Mouse (Mus musculus): ENCODE data around the gene Acoxl. TPM values are rescaled to one million over a fixed set of nuclear protein-coding genes. Genes with fewer than 3 reads are reported as not detected.

Gene Acoxl
- polyA plus RNA-seq, 1 experiment: not detected

DNA sequence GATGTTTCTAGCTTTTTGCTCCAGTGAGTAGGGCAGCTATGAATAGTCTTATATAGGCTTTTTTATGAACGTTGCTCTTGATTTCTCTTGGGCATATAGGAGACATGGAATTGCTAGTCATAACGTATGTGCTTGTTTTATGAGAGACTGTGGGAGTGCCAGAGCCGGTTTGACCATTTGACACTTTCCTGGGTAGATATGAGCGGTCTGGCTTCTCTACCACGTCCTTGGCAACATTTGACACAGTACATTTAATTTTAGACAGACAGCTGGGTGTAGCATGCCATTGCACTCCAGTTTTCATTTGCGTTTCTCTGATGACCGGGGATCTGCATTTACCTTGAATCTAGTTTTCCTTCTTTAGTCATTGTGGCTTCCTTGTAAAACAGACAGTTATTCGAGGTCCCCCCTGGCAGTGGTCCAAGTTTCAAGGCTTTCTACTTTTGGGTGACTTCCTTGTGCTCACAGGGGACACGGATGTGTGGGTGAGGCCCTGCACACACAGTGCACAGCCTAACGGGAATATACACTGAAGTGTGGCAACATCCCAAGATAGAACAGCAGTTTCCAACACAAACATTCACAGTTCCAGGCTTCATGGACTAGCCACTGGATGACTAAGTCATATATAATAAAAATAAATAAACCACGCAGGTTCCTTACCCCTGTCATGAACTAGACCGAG lies 202.5 kb downstream of the Acoxl start:
- Histone ChIP-seq H3K4me3 (ENCODE audit: insufficient read depth, low read length) (no peak overlapping the region), H3K4me1 (ENCODE audit: control insufficient read depth, insufficient read depth, low read length) (no peaks in the 10 kb centered on the region), H3K27ac (ENCODE audit: insufficient read depth, low read length) (no peak overlapping the region)
- TF ChIP-seq POLR2A (IDR thresholded peaks at IDR 0.05; ENCODE audit: extremely low read depth, insufficient read depth, low read length): no peak
- TF ChIP-seq CTCF (IDR thresholded peaks at IDR 0.05; ENCODE audit: extremely low read depth, insufficient read depth, low read length): no peak

DNA sequence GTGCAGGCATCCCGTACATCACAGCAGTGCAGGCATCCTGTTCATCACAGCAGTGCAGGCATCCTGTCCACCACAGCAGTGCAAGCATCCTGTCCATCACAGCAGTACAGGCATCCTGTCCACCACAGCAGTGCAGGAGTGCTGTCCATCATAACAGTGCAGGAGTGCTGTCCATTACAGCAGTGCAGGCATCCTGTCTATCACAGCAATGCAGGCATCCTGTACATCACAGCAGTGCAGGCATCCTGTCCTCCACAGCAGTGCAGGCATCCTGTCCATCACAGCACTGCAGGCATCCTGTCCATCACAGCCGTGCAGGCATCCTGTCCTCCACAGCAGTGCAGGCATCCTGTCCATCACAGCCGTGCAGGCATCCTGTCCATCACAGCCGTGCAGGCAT lies 207.8 kb downstream of the Acoxl start:
- TF ChIP-seq CTCF (IDR thresholded peaks at IDR 0.05; ENCODE audit: extremely low read depth, insufficient read depth, low read length) (no peak), POLR2A (IDR thresholded peaks at IDR 0.05; ENCODE audit: extremely low read depth, insufficient read depth, low read length) (no peak)

DNA sequence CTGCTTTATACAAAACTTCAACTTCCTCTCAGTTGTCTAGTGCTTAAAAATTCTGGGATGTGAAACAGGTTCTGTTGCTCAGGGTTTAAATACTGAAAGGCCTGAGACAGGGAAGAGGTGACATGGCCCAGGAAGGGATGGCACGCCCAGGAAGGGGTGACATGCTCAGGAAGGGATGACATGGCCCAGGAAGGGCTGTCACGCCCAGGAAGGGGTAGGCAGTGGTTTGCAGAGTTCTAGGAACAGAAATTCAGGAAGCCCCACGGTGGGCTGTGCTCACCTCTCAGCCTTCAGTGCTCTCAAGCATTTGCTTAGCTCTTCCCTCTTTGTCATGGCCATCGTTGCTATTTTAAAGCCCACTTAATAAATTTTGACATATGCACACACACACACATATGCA lies 216.2 kb downstream of the Acoxl start:
- no peak overlapping the region for H3K27ac ChIP-seq (ENCODE audit: insufficient read depth, low read length)
- TF ChIP-seq POLR2A (IDR thresholded peaks at IDR 0.05; ENCODE audit: extremely low read depth, insufficient read depth, low read length) (no peak), CTCF (IDR thresholded peaks at IDR 0.05; ENCODE audit: extremely low read depth, insufficient read depth, low read length) (no peak)
- H3K4me3 ChIP-seq (ENCODE audit: insufficient read depth, low read length): no peak overlapping the region
- H3K4me1 ChIP-seq (ENCODE audit: control insufficient read depth, insufficient read depth, low read length): no peaks in the 10 kb centered on the region

More for the DNA sequence above, 207.8 kb downstream of the Acoxl start:
- Histone ChIP-seq H3K4me1 (ENCODE audit: control insufficient read depth, insufficient read depth, low read length) (no peaks in the 10 kb centered on the region), H3K27ac (ENCODE audit: insufficient read depth, low read length) (no peak overlapping the region), H3K4me3 (ENCODE audit: insufficient read depth, low read length) (no peak overlapping the region)

DNA sequence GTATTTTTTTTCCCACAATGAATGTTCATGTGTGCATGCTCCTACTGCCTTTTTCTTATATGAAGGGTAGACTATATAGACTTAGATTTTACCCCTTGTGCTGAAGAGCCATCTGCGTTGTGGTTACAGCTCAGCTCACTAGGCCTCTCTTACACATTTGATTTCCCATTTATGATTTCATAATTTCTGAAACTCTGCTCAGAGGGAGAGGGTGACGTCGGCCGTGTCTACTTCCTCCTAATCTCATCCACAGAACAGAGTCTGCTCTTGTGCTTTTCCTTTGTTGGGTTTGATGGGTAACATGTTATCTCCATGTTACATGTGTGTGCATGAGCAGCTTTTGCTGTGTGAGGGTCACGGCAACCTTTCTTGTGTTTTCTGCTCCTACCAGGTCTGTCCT lies 219.2 kb downstream of the Acoxl start:
- Histone ChIP-seq H3K4me3 (ENCODE audit: insufficient read depth, low read length) (no peak overlapping the region), H3K4me1 (ENCODE audit: control insufficient read depth, insufficient read depth, low read length) (no peaks in the 10 kb centered on the region), H3K27ac (ENCODE audit: insufficient read depth, low read length) (no peak overlapping the region)
- TF ChIP-seq CTCF (IDR thresholded peaks at IDR 0.05; ENCODE audit: extremely low read depth, insufficient read depth, low read length) (no peak), POLR2A (IDR thresholded peaks at IDR 0.05; ENCODE audit: extremely low read depth, insufficient read depth, low read length) (no peak)

DNA sequence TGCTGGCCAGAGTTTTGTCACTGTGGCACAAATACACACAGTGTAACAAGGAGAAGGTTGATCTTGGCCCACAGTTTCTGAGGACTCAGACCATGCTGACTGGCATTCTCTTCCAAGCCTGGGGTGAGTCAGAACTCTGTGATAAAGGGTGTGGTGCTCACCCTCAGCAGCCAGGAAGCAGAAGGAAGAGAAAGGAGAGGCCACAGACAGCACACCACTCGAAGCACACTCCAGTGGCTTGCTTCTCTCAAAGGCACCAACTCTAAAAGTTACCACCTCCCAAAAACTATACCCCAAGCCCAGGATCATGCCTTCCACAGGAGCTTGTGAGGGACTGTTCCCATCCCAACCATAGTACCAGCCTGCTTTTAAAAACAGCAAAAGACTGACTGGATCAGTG lies 220.0 kb downstream of the Acoxl start:
- Histone ChIP-seq H3K4me3 (ENCODE audit: insufficient read depth, low read length) (no peak overlapping the region), H3K27ac (ENCODE audit: insufficient read depth, low read length) (no peak overlapping the region), H3K4me1 (ENCODE audit: control insufficient read depth, insufficient read depth, low read length) (no peaks in the 10 kb centered on the region)
- no peak for TF ChIP-seq POLR2A (IDR thresholded peaks at IDR 0.05; ENCODE audit: extremely low read depth, insufficient read depth, low read length)
- no peak for TF ChIP-seq CTCF (IDR thresholded peaks at IDR 0.05; ENCODE audit: extremely low read depth, insufficient read depth, low read length)

DNA sequence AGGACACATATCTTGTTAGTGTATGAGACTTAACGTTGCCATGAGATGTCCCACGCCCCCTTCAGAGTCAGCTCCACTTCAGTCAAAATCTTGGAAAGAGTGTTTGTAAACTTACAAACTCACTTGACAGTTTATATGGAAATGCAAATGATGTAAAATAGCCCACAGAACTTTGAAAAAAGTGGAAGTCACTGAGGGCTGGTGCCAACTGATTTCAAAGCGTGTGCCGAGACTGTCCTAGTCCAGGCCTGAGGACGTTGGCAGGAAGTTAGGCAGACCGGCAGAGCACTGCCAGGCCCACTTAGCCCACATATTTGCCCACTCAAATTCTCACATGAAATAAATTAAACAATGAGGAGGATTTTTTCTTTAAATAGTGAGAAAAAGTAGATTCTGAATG lies 221.5 kb downstream of the Acoxl start:
- no peak overlapping the region for H3K27ac ChIP-seq (ENCODE audit: insufficient read depth, low read length)
- TF ChIP-seq CTCF (IDR thresholded peaks at IDR 0.05; ENCODE audit: extremely low read depth, insufficient read depth, low read length) (no peak), POLR2A (IDR thresholded peaks at IDR 0.05; ENCODE audit: extremely low read depth, insufficient read depth, low read length) (no peak)
- no peak overlapping the region for H3K4me3 ChIP-seq (ENCODE audit: insufficient read depth, low read length)
- H3K4me1 ChIP-seq (ENCODE audit: control insufficient read depth, insufficient read depth, low read length): no peaks in the 10 kb centered on the region

DNA sequence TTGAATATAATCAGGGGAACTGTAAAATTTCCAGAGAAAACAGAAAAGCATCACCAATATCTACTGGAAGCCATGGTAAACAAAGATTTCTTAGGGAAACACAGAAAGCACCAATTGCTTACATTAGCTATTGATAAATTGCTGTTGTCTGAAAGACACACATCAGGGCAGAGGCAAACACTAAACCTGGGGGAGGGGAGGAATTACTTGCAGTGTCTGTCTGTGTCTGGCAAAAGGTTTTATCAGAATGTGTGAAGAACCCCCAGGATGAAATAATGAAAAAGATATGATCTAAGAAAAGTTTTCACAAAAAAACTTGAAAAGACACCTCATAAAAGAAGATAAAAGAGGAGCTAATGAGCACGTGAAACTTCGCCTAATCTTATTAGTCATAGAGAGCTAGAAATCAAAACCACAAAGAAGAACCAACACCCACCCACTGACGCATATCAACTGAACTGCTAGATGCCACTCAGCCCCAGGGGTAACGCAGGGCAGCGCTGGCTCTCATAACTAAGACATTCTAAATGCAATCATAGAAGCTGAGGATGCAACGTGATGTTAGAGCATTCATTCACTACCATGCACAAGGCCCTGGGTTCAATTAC lies 222.1 kb downstream of the Acoxl start:
- H3K27ac ChIP-seq (ENCODE audit: insufficient read depth, low read length): no peak overlapping the region
- no peak overlapping the region for H3K4me3 ChIP-seq (ENCODE audit: insufficient read depth, low read length)
- no peak for TF ChIP-seq CTCF (IDR thresholded peaks at IDR 0.05; ENCODE audit: extremely low read depth, insufficient read depth, low read length)
- no peak for TF ChIP-seq POLR2A (IDR thresholded peaks at IDR 0.05; ENCODE audit: extremely low read depth, insufficient read depth, low read length)
- H3K4me1 ChIP-seq (ENCODE audit: control insufficient read depth, insufficient read depth, low read length): no peaks in the 10 kb centered on the region

DNA sequence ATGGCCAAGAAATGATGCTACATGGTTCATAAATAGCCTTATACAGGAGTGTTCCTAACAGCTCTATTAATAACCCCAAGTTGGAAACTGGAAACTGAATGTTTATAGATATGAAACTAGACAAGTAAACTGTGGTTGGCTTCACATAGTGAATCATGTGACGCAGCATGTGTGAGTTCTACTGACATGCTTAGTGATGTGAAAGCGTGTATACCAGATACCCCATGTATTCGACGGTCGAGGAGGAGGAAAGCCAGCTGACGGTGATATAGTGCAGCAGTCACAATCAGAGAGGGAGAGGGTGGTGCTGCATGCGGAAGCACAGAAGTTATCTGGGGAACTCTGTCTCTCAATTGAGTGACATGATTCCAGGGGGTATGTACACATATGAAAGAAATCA lies 222.8 kb downstream of the Acoxl start:
- TF ChIP-seq CTCF (IDR thresholded peaks at IDR 0.05; ENCODE audit: extremely low read depth, insufficient read depth, low read length): no peak
- TF ChIP-seq POLR2A (IDR thresholded peaks at IDR 0.05; ENCODE audit: extremely low read depth, insufficient read depth, low read length): no peak
- no peak overlapping the region for H3K27ac ChIP-seq (ENCODE audit: insufficient read depth, low read length)
- no peak overlapping the region for H3K4me3 ChIP-seq (ENCODE audit: insufficient read depth, low read length)
- no peaks in the 10 kb centered on the region for H3K4me1 ChIP-seq (ENCODE audit: control insufficient read depth, insufficient read depth, low read length)

DNA sequence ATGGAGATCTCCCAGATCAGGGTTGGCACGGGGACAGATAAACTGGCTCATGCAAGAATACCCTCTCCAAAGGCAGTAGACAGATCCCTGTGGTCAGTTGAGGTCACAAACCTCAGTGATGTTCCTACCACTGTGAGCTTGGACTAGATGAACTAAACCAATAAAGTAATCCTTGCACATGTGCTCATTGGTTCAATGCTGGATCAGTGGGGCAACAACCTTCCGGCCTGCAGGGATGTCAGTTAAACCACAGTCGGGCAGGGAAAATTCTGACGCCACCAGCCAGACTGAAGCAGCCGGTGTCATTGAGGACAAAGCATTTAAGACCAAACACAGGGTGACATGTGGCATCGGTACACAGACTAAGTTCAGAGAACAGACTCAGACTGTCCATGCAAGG lies 224.1 kb downstream of the Acoxl start:
- Histone ChIP-seq H3K4me1 (ENCODE audit: control insufficient read depth, insufficient read depth, low read length) (no peaks in the 10 kb centered on the region), H3K4me3 (ENCODE audit: insufficient read depth, low read length) (no peak overlapping the region), H3K27ac (ENCODE audit: insufficient read depth, low read length) (no peak overlapping the region)
- TF ChIP-seq CTCF (IDR thresholded peaks at IDR 0.05; ENCODE audit: extremely low read depth, insufficient read depth, low read length) (no peak), POLR2A (IDR thresholded peaks at IDR 0.05; ENCODE audit: extremely low read depth, insufficient read depth, low read length) (no peak)

DNA sequence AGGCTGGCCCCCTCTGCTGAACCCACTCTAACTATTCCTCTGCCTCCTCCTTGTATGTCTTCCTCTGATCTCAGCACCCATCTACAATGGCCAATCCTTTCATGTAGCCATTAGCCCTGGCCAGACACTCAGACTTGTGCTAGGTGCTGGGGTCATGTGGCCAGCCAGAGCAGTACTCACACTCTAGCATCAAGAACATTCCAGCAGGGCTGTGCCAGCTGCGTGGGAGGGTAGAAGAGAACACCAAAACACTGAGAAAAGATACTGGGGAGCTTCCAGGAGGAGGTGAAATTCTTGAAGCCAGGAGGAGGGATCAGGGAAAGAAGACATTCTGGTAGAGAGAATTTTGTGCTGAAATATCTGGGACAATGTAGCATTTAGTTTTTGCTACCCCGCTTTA lies 226.3 kb downstream of the Acoxl start:
- Histone ChIP-seq H3K4me1 (ENCODE audit: control insufficient read depth, insufficient read depth, low read length) (no peaks in the 10 kb centered on the region), H3K4me3 (ENCODE audit: insufficient read depth, low read length) (no peak overlapping the region), H3K27ac (ENCODE audit: insufficient read depth, low read length) (no peak overlapping the region)
- TF ChIP-seq CTCF (IDR thresholded peaks at IDR 0.05; ENCODE audit: extremely low read depth, insufficient read depth, low read length) (no peak), POLR2A (IDR thresholded peaks at IDR 0.05; ENCODE audit: extremely low read depth, insufficient read depth, low read length) (no peak)

Data from cortical plate, adult 2 months (tissue).